Mouse (Mus musculus): Measurements from ENCODE around the gene Olfr1330. TPM values are rescaled to one million over a fixed set of nuclear protein-coding genes. Genes with fewer than 3 reads are reported as not detected.
"Not testable (repeated sequence)": the region's sequence is repeated elsewhere in the genome, so short reads cannot be mapped to it uniquely, and the experiment has no call there.

Gene Olfr1330
- not detected in 2 replicates for polyA plus RNA-seq (2015; fragmentation: Nextera tagmentation; extraction: Ambion mirVana)

- Histone ChIP-seq H3K36me3 (no peaks in the 10 kb centered on the region), H3K9me3 (replicated peaks) (no peaks in the 10 kb centered on the region), H3K9ac (no peak within 1 kb of the TSS), H3K27ac (no peak within 1 kb of the TSS), H3K4me2 (no peak within 1 kb of the TSS), H3K4me3 (replicated peaks) (no peak within 1 kb of the TSS), H3K4me1 (no peaks in the 10 kb centered on the region), H3K27me3 (no peaks in the 10 kb centered on the region)
- WGBS: 78% methylated on average over 1 of the region's 1 CpGs
- no peak for ATAC-seq (replicated peaks; ENCODE audit: low FRiP score)
Measured at GRCm38 (mm10) chr4:118888297-118888696, at the start of gene Olfr1330. Gene Olfr1330, plus strand, starts transcription at chr4:118888597.

GRCm38 (mm10) chr4:118861791-118862190, 26.6 kb upstream of the Olfr1330 start:
- WGBS: 89% methylated on average over 1 of the region's 1 CpGs

GRCm38 (mm10) chr4:118862704-118863103, 25.7 kb upstream of the Olfr1330 start:
- H3K27ac ChIP-seq: no peak overlapping the region
- ATAC-seq (replicated peaks; ENCODE audit: low FRiP score): no peak
- no peak overlapping the region for H3K4me2 ChIP-seq
- no peaks in the 10 kb centered on the region for H3K4me1 ChIP-seq
- WGBS: 73% methylated on average over 4 of the region's 4 CpGs
- no peaks in the 10 kb centered on the region for H3K36me3 ChIP-seq
- H3K4me3 ChIP-seq (replicated peaks): no peak overlapping the region
- H3K27me3 ChIP-seq: no peaks in the 10 kb centered on the region
- no peaks in the 10 kb centered on the region for H3K9me3 ChIP-seq (replicated peaks)
- no peak overlapping the region for H3K9ac ChIP-seq

More at GRCm38 (mm10) chr4:118861791-118862190, 26.6 kb upstream of the Olfr1330 start:
- Histone ChIP-seq H3K9me3 (replicated peaks) (no peaks in the 10 kb centered on the region), H3K4me1 (no peaks in the 10 kb centered on the region), H3K4me2 (no peak overlapping the region), H3K9ac (no peak overlapping the region), H3K27ac (no peak overlapping the region), H3K27me3 (no peaks in the 10 kb centered on the region), H3K36me3 (no peaks in the 10 kb centered on the region), H3K4me3 (replicated peaks) (no peak overlapping the region)
- ATAC-seq (replicated peaks; ENCODE audit: low FRiP score): no peak

GRCm38 (mm10) chr4:118864349-118864748, 24.0 kb upstream of the Olfr1330 start, which contains the start of gene Olfr1331:
Gene Olfr1331, plus strand, starts transcription at chr4:118864649.
- Histone ChIP-seq H3K27me3 (no peaks in the 10 kb centered on the region), H3K9ac (no peak within 1 kb of the TSS), H3K27ac (no peak within 1 kb of the TSS), H3K4me2 (no peak within 1 kb of the TSS), H3K9me3 (replicated peaks) (no peaks in the 10 kb centered on the region), H3K4me3 (replicated peaks) (no peak within 1 kb of the TSS), H3K36me3 (no peaks in the 10 kb centered on the region), H3K4me1 (no peaks in the 10 kb centered on the region)
- 94% methylated on average over 1 of the region's 1 CpGs for WGBS
- ATAC-seq (replicated peaks; ENCODE audit: low FRiP score): no peak

GRCm38 (mm10) chr4:118867566-118867965, 20.8 kb upstream of the Olfr1330 start:
- ATAC-seq (replicated peaks; ENCODE audit: low FRiP score): no peak
- Histone ChIP-seq H3K4me1 (no peaks in the 10 kb centered on the region), H3K36me3 (no peaks in the 10 kb centered on the region), H3K27me3 (no peaks in the 10 kb centered on the region), H3K4me2 (no peak overlapping the region), H3K4me3 (replicated peaks) (no peak overlapping the region), H3K9ac (no peak overlapping the region), H3K9me3 (replicated peaks) (no peaks in the 10 kb centered on the region), H3K27ac (no peak overlapping the region)

GRCm38 (mm10) chr4:118901981-118902380, 13.6 kb downstream of the Olfr1330 start:
- H3K27ac ChIP-seq: no peak overlapping the region
- ATAC-seq (replicated peaks; ENCODE audit: low FRiP score): no peak
- H3K4me1 ChIP-seq: no peaks in the 10 kb centered on the region
- no peaks in the 10 kb centered on the region for H3K36me3 ChIP-seq
- H3K4me3 ChIP-seq (replicated peaks): no peak overlapping the region
- no peaks in the 10 kb centered on the region for H3K27me3 ChIP-seq
- WGBS: 74% methylated on average over 2 of the region's 2 CpGs
- no peaks in the 10 kb centered on the region for H3K9me3 ChIP-seq (replicated peaks)
- no peak overlapping the region for H3K4me2 ChIP-seq
- H3K9ac ChIP-seq: no peak overlapping the region

GRCm38 (mm10) chr4:118917365-118917764, 29.0 kb downstream of the Olfr1330 start, which contains the start of gene Olfr1329:
Gene Olfr1329, minus strand, starts transcription at chr4:118917465.
- not testable (repeated sequence) for H3K36me3 ChIP-seq; H3K27me3 ChIP-seq; H3K4me1 ChIP-seq; H3K9ac ChIP-seq; ATAC-seq (replicated peaks; ENCODE audit: low FRiP score); H3K4me2 ChIP-seq; H3K4me3 ChIP-seq (replicated peaks); H3K27ac ChIP-seq; H3K9me3 ChIP-seq (replicated peaks)
- 58% methylated on average over 2 of the region's 2 CpGs for WGBS

- H3K4me2 ChIP-seq; H3K4me1 ChIP-seq; H3K9ac ChIP-seq; H3K4me3 ChIP-seq (replicated peaks); ATAC-seq (replicated peaks; ENCODE audit: low FRiP score); H3K27ac ChIP-seq; H3K36me3 ChIP-seq; H3K27me3 ChIP-seq; H3K9me3 ChIP-seq (replicated peaks): not testable (repeated sequence)
- WGBS: 85% methylated on average over 3 of the region's 3 CpGs
Measured at GRCm38 (mm10) chr4:118931326-118931725, 42.9 kb downstream of the Olfr1330 start.

GRCm38 (mm10) chr4:118938512-118938911, 50.1 kb downstream of the Olfr1330 start, which contains the start of gene Olfr1328:
Gene Olfr1328, minus strand, starts transcription at chr4:118938612.
- Histone ChIP-seq H3K27ac (no peak within 1 kb of the TSS), H3K4me1 (no peaks in the 10 kb centered on the region), H3K9me3 (replicated peaks) (no peaks in the 10 kb centered on the region), H3K36me3 (no peaks in the 10 kb centered on the region), H3K9ac (no peak within 1 kb of the TSS), H3K4me2 (no peak within 1 kb of the TSS), H3K27me3 (no peaks in the 10 kb centered on the region), H3K4me3 (replicated peaks) (no peak within 1 kb of the TSS)
- ATAC-seq (replicated peaks; ENCODE audit: low FRiP score): no peak
- WGBS: 65% methylated on average over 2 of the region's 2 CpGs

Other genes starting within 250 kb of the Olfr1330 start
- not detected in 2 replicates for gene Olfr62, start 229.6 kb upstream of the Olfr1330 start, polyA plus RNA-seq (2015; fragmentation: Nextera tagmentation; extraction: Ambion mirVana)
- 0.09 and 0.23 TPM in 2 replicates for gene Olfr1342, start 195.8 kb upstream of the Olfr1330 start, polyA plus RNA-seq (2015; fragmentation: Nextera tagmentation; extraction: Ambion mirVana)
- not detected in 2 replicates for gene Olfr1341, start 185.1 kb upstream of the Olfr1330 start, polyA plus RNA-seq (2015; fragmentation: Nextera tagmentation; extraction: Ambion mirVana)
- not detected in 2 replicates for gene Olfr1340, start 168.5 kb upstream of the Olfr1330 start, polyA plus RNA-seq (2015; fragmentation: Nextera tagmentation; extraction: Ambion mirVana)
- not detected in 2 replicates for gene Olfr1339, start 156.4 kb upstream of the Olfr1330 start, polyA plus RNA-seq (2015; fragmentation: Nextera tagmentation; extraction: Ambion mirVana)
- not detected in 2 replicates for gene Olfr1338, start 129.9 kb upstream of the Olfr1330 start, polyA plus RNA-seq (2015; fragmentation: Nextera tagmentation; extraction: Ambion mirVana)
- gene Olfr1337, start 106.0 kb upstream of the Olfr1330 start, polyA plus RNA-seq (2015; fragmentation: Nextera tagmentation; extraction: Ambion mirVana): not detected in 2 replicates
- gene Olfr1335, start 78.7 kb upstream of the Olfr1330 start, polyA plus RNA-seq (2015; fragmentation: Nextera tagmentation; extraction: Ambion mirVana): not detected in 2 replicates
- not detected in 2 replicates for gene Olfr1333, start 52.3 kb upstream of the Olfr1330 start, polyA plus RNA-seq (2015; fragmentation: Nextera tagmentation; extraction: Ambion mirVana)
- not detected in 2 replicates for gene Olfr1331, start 23.9 kb upstream of the Olfr1330 start, polyA plus RNA-seq (2015; fragmentation: Nextera tagmentation; extraction: Ambion mirVana)
- gene Olfr1329, start 28.9 kb downstream of the Olfr1330 start, polyA plus RNA-seq (2015; fragmentation: Nextera tagmentation; extraction: Ambion mirVana): not detected in 2 replicates
- not detected in 2 replicates for gene Olfr1328, start 50.0 kb downstream of the Olfr1330 start, polyA plus RNA-seq (2015; fragmentation: Nextera tagmentation; extraction: Ambion mirVana)
- gene Lao1, start 73.0 kb downstream of the Olfr1330 start, polyA plus RNA-seq (2015; fragmentation: Nextera tagmentation; extraction: Ambion mirVana): not detected in 2 replicates
- gene Slc2a1, start 220.1 kb downstream of the Olfr1330 start, polyA plus RNA-seq (2015; fragmentation: Nextera tagmentation; extraction: Ambion mirVana): 78.5 and 91.6 TPM in 2 replicates

Measured in kidney, embryonic 15.5 days (tissue).